Mouse (Mus musculus) cerebellum, adult 2 months (tissue): ENCODE data around the gene Dhrs7b.

Experiments
- CTCF ChIP-seq: fragments of 200-500 bp; IDR thresholded peaks from 2 replicates; pipeline ENCODE4 v1.5.1; 2011; ENCODE audit warnings: low read depth, mild to moderate bottlenecking, control low read depth, low read length, moderate library complexity, borderline replicate concordance; ENCODE audit not compliant: insufficient read depth
- POLR2A ChIP-seq: fragments of 200-500 bp; IDR thresholded peaks from 2 replicates; pipeline ENCODE4 v1.6.1; 2011; ENCODE audit warnings: low read length, control low read depth, borderline replicate concordance; ENCODE audit not compliant: insufficient read depth

DNA sequence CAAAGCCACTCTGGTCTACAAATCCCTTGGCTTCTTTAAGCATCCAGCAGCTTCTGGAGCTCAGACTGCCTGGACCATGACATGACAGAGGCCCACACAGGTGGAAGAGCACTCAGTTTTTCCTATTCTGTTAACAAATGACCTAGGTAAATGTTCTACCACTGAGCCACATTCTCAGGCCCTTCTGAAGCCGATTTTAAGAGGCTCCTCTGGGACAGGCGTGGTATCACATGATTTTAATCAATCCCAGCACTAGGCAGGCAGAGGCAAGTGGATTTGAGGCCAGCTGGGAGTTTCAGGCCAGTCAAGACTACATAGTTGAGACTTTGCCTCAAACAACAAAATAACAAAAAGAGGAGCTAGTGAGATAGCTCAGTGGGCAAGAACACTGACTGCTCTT is 40.0 kb upstream of the Dhrs7b start:
- TF ChIP-seq CTCF (no peak), POLR2A (no peak)
